Mouse (Mus musculus): ENCODE measurements around the gene Grin3b.
A peak's percentile ranks its signal among the peaks of the same experiment; 100 is the strongest.

Gene Grin3b

GRCm38 (mm10) chr10:80016931-80017330 is 46.4 kb downstream of the Grin3b start:
- no peak for DNase-seq (ENCODE audit: low spot score)

DNA sequence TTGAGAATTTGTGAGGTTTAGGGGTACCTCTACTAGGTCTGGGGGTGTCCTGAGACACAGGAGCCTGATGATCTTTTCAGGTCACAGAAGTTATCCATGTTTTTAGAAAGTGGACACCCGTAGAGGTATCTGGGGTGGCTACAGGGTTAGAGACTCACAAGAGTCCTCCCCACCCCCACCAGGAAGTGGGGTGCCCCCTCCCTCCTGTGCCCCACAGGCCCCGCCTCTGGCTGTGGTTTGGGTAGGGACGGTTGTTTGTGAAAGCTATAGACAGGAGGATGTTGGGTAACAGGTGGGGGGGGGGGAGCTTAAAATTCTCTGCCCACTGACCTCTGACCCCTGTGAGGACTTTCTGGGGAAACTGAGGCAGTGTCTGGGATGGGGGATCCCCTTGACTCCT is 46.8 kb downstream of the Grin3b start:
- no peak for DNase-seq (ENCODE audit: low spot score)

- no peak for DNase-seq (ENCODE audit: low spot score)
These were observed 47.3 kb downstream of the Grin3b start for GRCm38 (mm10) chr10:80017771-80018170.

GRCm38 (mm10) chr10:80018739-80019297 is 48.3 kb downstream of the Grin3b start:
- DNase-seq (ENCODE audit: low spot score): peak; percentile 41

DNA sequence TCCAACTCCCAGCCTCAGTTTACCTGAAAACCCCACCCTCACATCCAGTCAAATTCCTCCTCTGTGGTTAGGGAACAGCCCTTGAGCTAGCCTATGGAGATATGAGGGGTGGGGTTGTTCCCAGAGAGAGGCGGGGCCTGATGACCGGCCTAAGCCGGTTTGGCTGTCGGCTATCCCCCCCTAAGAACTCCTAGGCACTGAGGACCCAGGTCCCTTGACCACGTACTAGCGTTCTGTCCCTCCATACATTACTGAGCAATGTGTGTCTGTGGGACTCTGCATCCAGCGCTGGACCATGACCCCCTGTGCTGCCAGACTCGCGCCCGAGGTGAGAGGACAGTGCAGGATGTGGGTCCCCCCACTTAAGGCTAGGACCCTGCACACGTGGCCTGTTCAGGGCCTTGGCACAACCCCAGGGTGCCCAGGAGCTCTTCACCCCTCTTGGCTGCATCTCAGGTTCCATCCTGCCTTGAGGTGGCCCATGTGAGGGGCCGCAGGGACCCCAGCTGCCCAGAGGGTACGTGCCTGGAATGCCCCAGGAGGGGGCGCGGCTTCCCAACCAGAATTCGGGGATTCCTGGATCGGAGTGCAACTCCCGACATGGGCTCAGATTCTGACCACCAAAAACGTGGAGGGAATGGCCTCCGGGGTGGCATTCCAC is 49.1 kb downstream of the Grin3b start:
- DNase-seq (ENCODE audit: low spot score): no peak

GRCm38 (mm10) chr10:80020191-80020590 is 49.7 kb downstream of the Grin3b start:
- no peak for DNase-seq (ENCODE audit: low spot score)

GRCm38 (mm10) chr10:80020603-80021319 is 50.2 kb downstream of the Grin3b start:
- DNase-seq (ENCODE audit: low spot score): no peak

- no peak for DNase-seq (ENCODE audit: low spot score)
These were observed 50.8 kb downstream of the Grin3b start for GRCm38 (mm10) chr10:80021320-80021641.

- DNase-seq (ENCODE audit: low spot score): no peak
These were observed 51.6 kb downstream of the Grin3b start for GRCm38 (mm10) chr10:80022164-80022563.

GRCm38 (mm10) chr10:80022806-80023205 is 52.3 kb downstream of the Grin3b start:
- DNase-seq (ENCODE audit: low spot score): no peak

DNA sequence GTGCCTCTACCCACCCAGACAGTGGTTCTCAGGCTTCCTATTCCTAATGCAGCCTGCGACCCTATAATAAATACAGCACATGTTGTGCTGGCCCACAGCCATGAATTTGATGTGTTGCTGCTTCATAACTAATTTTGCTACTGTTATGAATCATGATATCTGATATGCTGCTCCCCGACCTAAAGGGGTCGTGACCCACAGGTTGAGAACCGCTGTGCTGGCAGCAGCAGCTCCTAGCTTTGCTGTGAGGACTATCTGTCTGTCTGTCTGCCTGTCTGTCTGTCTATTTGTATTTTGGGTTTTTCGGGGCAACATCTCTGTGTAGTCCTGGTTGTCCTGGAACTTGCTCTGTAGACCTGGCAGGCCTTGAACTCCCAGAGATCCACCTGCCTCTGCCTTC is 53.2 kb downstream of the Grin3b start:
- DNase-seq (ENCODE audit: low spot score): no peak

- no peak for DNase-seq (ENCODE audit: low spot score)
These were observed 53.9 kb downstream of the Grin3b start for GRCm38 (mm10) chr10:80024229-80025043.

GRCm38 (mm10) chr10:80025044-80025347 is 54.5 kb downstream of the Grin3b start:
- DNase-seq (ENCODE audit: low spot score): no peak

DNA sequence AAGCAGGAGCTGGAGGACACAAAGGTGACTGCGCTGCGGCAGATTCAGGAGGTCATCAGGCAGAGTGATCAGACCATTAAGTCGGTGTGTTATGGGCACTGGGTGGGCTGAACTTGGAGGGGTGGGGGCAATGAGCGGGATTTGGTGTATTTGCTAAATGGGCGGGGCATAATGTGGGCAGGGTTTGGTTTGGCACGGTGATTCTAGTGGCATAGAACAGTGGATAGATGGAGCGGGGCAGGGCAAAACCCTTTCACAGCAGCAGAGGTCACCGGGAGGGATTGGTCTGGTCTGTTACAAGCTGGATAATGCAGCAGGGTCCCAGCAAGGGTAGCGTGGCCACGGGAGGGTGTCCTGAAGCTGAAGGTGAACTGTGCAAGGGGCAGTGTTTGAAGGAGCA is 54.9 kb downstream of the Grin3b start:
- no peak for DNase-seq (ENCODE audit: low spot score)

- no peak for DNase-seq (ENCODE audit: low spot score)
These were observed 55.4 kb downstream of the Grin3b start for GRCm38 (mm10) chr10:80025889-80026288.

All from urinary bladder, postnatal 14 days (tissue).